Mouse (Mus musculus): ENCODE data around the gene Gadd45g. TPM values are rescaled to one million over a fixed set of nuclear protein-coding genes. Genes with fewer than 3 reads are reported as not detected.

Gadd45g gene
- total RNA-seq, 2 experiments from 2014 or later, result 43.0 to 114 TPM

- no peak for DNase-seq (ENCODE audit: low spot score)
Measured at GRCm38 (mm10) chr13:51882218-51882617, 35.7 kb downstream of the Gadd45g start.

GRCm38 (mm10) chr13:51884250-51884649, 37.8 kb downstream of the Gadd45g start:
- DNase-seq (ENCODE audit: low spot score), result no peak

GRCm38 (mm10) chr13:51885594-51885993, 39.1 kb downstream of the Gadd45g start:
- no peak for DNase-seq (ENCODE audit: low spot score)

GRCm38 (mm10) chr13:51886085-51886484, 39.6 kb downstream of the Gadd45g start:
- DNase-seq (ENCODE audit: low spot score), result no peak

- DNase-seq (ENCODE audit: low spot score), result no peak
Measured at GRCm38 (mm10) chr13:51886723-51887122, 40.2 kb downstream of the Gadd45g start.

- no peak for DNase-seq (ENCODE audit: low spot score)
Measured at GRCm38 (mm10) chr13:51888426-51888825, 41.9 kb downstream of the Gadd45g start.

- DNase-seq (ENCODE audit: low spot score), result no peak
Measured at GRCm38 (mm10) chr13:51891825-51892532, 45.5 kb downstream of the Gadd45g start.

GRCm38 (mm10) chr13:51897579-51897978, 51.1 kb downstream of the Gadd45g start:
- DNase-seq (ENCODE audit: low spot score), result no peak

Other genes with a start within 250 kb of the Gadd45g start
- gene Cks2, start 201.4 kb upstream of the Gadd45g start, total RNA-seq (2021), result not detected
- 10 to 100 TPM in 1 of 2 experiments, 1 to 10 TPM in 1; 8.8 to 10.5 TPM for gene Secisbp2, start 195.0 kb upstream of the Gadd45g start, total RNA-seq (2021)
- 100 to 1,000 TPM; 118 to 125 TPM for gene Sema4d, start 52.9 kb upstream of the Gadd45g start, total RNA-seq (2021)